Comparison of ENCODE assay signal across 14 mouse cellular contexts in the genomic region with DNA sequence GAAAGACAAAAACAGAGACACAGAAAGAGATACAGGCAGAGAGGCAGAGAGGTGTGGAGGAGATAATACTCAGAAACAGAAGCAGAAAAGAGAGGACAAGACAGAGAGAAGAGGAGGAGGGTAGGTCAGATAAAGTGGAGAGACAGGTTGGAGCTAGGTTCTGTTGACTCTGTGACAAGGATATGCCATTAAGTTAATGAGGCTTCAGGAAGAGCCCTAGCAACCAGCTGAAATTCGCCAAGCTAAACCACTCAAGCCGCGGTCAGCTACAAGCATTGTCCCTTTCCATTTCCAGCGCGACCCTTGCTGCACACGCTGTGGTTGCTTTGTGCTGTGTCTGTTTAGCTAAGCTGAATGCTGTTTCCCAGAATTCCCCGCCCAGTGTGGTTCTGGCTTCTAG. TPM values are rescaled to one million over a fixed set of nuclear protein-coding genes. Genes with fewer than 3 reads are reported as not detected.
DNase-seq lines count a peak whose midpoint lies in the region; ATAC-seq and TF ChIP-seq lines count a peak whose summit lies in the region.
"Had no signal": no experiment of that assay in that cellular context is flagged by ENCODE, and none has a peak within 500 bp of the region (broad histone marks: within the 10 kb centered on the region; RNA-seq: fewer than 3 reads in every experiment).

No protein-coding gene starts in this region.

- H3K9ac ChIP-seq in kidney, postnatal 0 days (ENCODE audit: low read depth, low read length), result no peak overlapping the region
- no peak overlapping the region for H3K9ac ChIP-seq in liver, embryonic 13.5 days
- H3K9ac ChIP-seq: limb, embryonic 15.5 days; midbrain, embryonic 12.5 days had no signal

- no peaks in the 10 kb centered on the region for H3K36me3 ChIP-seq in kidney, postnatal 0 days (ENCODE audit: insufficient read depth, low read length)
- H3K36me3 ChIP-seq in liver, embryonic 13.5 days, result no peaks in the 10 kb centered on the region
- H3K36me3 ChIP-seq: limb, embryonic 15.5 days; midbrain, embryonic 12.5 days had no signal

- no peak for TF ChIP-seq CTCF in kidney, postnatal 0 days (IDR thresholded peaks at IDR 0.05; ENCODE audit: low read depth)
- no peak for TF ChIP-seq CTCF in cortical plate, adult 2 months (IDR thresholded peaks at IDR 0.05; ENCODE audit: extremely low read depth, insufficient read depth, low read length)

- ATAC-seq in kidney, postnatal 0 days (replicated peaks; ENCODE audit: low FRiP score, low read depth), result peak; percentile 61; the same call in 1 of the 2 replicates
- ATAC-seq in liver, embryonic 13.5 days (ENCODE audit: low read depth), result peak; percentile 76

- no peak for TF ChIP-seq POLR2A in cortical plate, adult 2 months (IDR thresholded peaks at IDR 0.05; ENCODE audit: extremely low read depth, insufficient read depth, low read length)

- no peak overlapping the region for H3K27ac ChIP-seq in kidney, postnatal 0 days
- H3K27ac ChIP-seq in cortical plate, adult 2 months (ENCODE audit: insufficient read depth, low read length), result 0 out of 2 replicates have a peak overlapping the region, but pooled peaks have one; percentile 59
- peak overlapping the region; percentile 29 for H3K27ac ChIP-seq in liver, embryonic 13.5 days
- H3K27ac ChIP-seq: left cerebral cortex, adult 2 months; limb, embryonic 15.5 days; midbrain, embryonic 12.5 days had no signal

- H3K4me1 ChIP-seq in kidney, postnatal 0 days (replicated peaks; ENCODE audit: insufficient read depth, low read length), result no peaks in the 10 kb centered on the region
- no peaks in the 10 kb centered on the region; the same call in 1 of the 2 replicates for H3K4me1 ChIP-seq in cortical plate, adult 2 months (ENCODE audit: control insufficient read depth, insufficient read depth, low read length)
- peaks cover 15% of the 10 kb centered on the region for H3K4me1 ChIP-seq in liver, embryonic 13.5 days (replicated peaks)
- H3K4me1 ChIP-seq: limb, embryonic 15.5 days had no signal

- H3K4me3 ChIP-seq in kidney, postnatal 0 days (replicated peaks; ENCODE audit: low read depth, low read length), result no peak overlapping the region
- no peak overlapping the region for H3K4me3 ChIP-seq in cortical plate, adult 2 months (ENCODE audit: insufficient read depth, low read length)
- no peak overlapping the region for H3K4me3 ChIP-seq in liver, embryonic 13.5 days (replicated peaks)
- H3K4me3 ChIP-seq: left cerebral cortex, adult 2 months; limb, embryonic 15.5 days; midbrain, embryonic 12.5 days had no signal

- WGBS in kidney, postnatal 0 days, result 37% methylated on average over 7 of the region's 7 CpGs
- 36% methylated on average over 7 of the region's 7 CpGs for WGBS in liver, embryonic 13.5 days (ENCODE audit: insufficient replicate concordance)

- H3K4me2 ChIP-seq in kidney, postnatal 0 days (ENCODE audit: low read length), result no peak overlapping the region
- H3K4me2 ChIP-seq in liver, embryonic 13.5 days, result peak overlapping the region; percentile 41; the same call in 1 of the 2 replicates
- H3K4me2 ChIP-seq: limb, embryonic 15.5 days had no signal

- no peaks in the 10 kb centered on the region for H3K9me3 ChIP-seq in kidney, postnatal 0 days (replicated peaks; ENCODE audit: low read length)
- no peaks in the 10 kb centered on the region for H3K9me3 ChIP-seq in liver, embryonic 13.5 days (replicated peaks)
- H3K9me3 ChIP-seq: limb, embryonic 15.5 days; midbrain, embryonic 12.5 days had no signal

- DNase-seq in heart, adult 11 months, result peak; percentile 25
- DNase-seq in heart, adult 8-10 months (ENCODE audit: low spot score), result no peak
- DNase-seq in kidney, postnatal 0 days (ENCODE audit: low spot score), result peak; percentile 64
- DNase-seq in kidney, adult 11 months, result no peak
- no peak for DNase-seq in liver, embryonic 13.5 days
- no peak for DNase-seq in cerebellum, adult 8-10 months
- no peak for DNase-seq in left cerebral cortex, postnatal 36 days (ENCODE audit: low spot score in 2 of 2)
- DNase-seq: adrenal gland, adult 8-10 months; B cell, adult 2 months; cerebellum, postnatal 25 days had no signal

- no peaks in the 10 kb centered on the region for H3K27me3 ChIP-seq in kidney, postnatal 0 days (ENCODE audit: insufficient read depth, low read length)
- H3K27me3 ChIP-seq in liver, embryonic 13.5 days, result no peaks in the 10 kb centered on the region
- H3K27me3 ChIP-seq: midbrain, embryonic 12.5 days had no signal

- intact Hi-C loops in left cerebral cortex, postnatal 36 days (cut with DNase I), result no loop called here

RNA-seq across cellular contexts. Expression of a gene that starts 32.0 kb away (rescaled TPM):
- 100 to 1,000 TPM; 150 to 163 (median 160) TPM for total RNA-seq in heart, adult 8-10 months (2022)
- polyA plus RNA-seq in kidney, postnatal 0 days (2015; fragmentation: Nextera tagmentation; extraction: Ambion mirVana), result 440 and 467 TPM in 2 replicates
- 121 and 125 TPM in 2 replicates for polyA plus RNA-seq in cortical plate, adult 2 months (2012; rRNA removed)
- 265 and 297 TPM in 2 replicates for polyA plus RNA-seq in liver, embryonic 13.5 days (2015; fragmentation: Nextera tagmentation; extraction: Ambion mirVana)
- 100 to 1,000 TPM; 130 to 140 TPM for total RNA-seq in left cerebral cortex, postnatal 36 days (2021)

Comparison
In these comparisons a context has a peak if more than half of its experiments do, and no peak if none do; other contexts are left out.
1. DNase-seq: peak in heart, adult 11 months (single experiment) and kidney, postnatal 0 days (single experiment); none in heart, adult 8-10 months (single experiment), kidney, adult 11 months (single experiment), liver, embryonic 13.5 days (single experiment), cerebellum, adult 8-10 months (single experiment) and left cerebral cortex, postnatal 36 days (0 of 2).